Mouse (Mus musculus) intestine, embryonic 16.5 days (tissue): Measurements from ENCODE around the gene Tspan9. TPM values are rescaled to one million over a fixed set of nuclear protein-coding genes. Genes with fewer than 3 reads are reported as not detected.
A peak's percentile ranks its signal among the peaks of the same experiment; 100 is the strongest.

Source experiments
- ATAC-seq: fragments of 200-750 bp; cut with Nextera tagmentation; 2 replicates; pipeline ENCODE4 v1.8.0; 2017; ENCODE audit warnings: moderate TSS enrichment, moderate library complexity
- H3K27ac ChIP-seq: fragments of 300-500 bp; sonication (generic); 2 replicates; pipeline ENCODE4 v1.5.1; 2014; ENCODE audit warnings: mild to moderate bottlenecking, low read length
- H3K27me3 ChIP-seq: fragments of 300-500 bp; sonication (generic); replicated peaks from 2 replicates; pipeline ENCODE4 v1.6.1; 2014; ENCODE audit warnings: low read length, control low read depth, mixed read lengths; ENCODE audit not compliant: control insufficient read depth, insufficient read depth
- H3K36me3 ChIP-seq: fragments of 300-500 bp; sonication (generic); 2 replicates; pipeline ENCODE4 v1.6.1; 2014; ENCODE audit warnings: low read length, control low read depth; ENCODE audit not compliant: control insufficient read depth, insufficient read depth
- H3K4me1 ChIP-seq: fragments of 300-500 bp; sonication (generic); 2 replicates; pipeline ENCODE4 v1.6.1; 2014; ENCODE audit warnings: low read length, control low read depth, mixed read lengths; ENCODE audit not compliant: control insufficient read depth, insufficient read depth
- H3K4me2 ChIP-seq: fragments of 300-500 bp; sonication (generic); 2 replicates; pipeline ENCODE4 v1.6.1; 2014; ENCODE audit warnings: low read depth, low read length, control low read depth
- H3K4me3 ChIP-seq: fragments of 300-500 bp; sonication (generic); 2 replicates; pipeline ENCODE4 v1.5.1; 2014; ENCODE audit warnings: mild to moderate bottlenecking, low read length
- H3K9ac ChIP-seq: fragments of 300-500 bp; sonication (generic); 2 replicates; pipeline ENCODE4 v1.6.1; 2014; ENCODE audit warnings: low read depth, low read length
- H3K9me3 ChIP-seq: fragments of 300-500 bp; sonication (generic); 2 replicates; pipeline ENCODE4 v1.6.1; 2016; ENCODE audit warnings: low read length, control low read depth; ENCODE audit not compliant: control insufficient read depth
- WGBS: fragments of 180-500 bp; shearing (Covaris S2); extraction: QIAGEN DNeasy Blood & Tissue Kit; methylation state at CpG from one replicate; pipeline ENCODE4 v1.1.7; 2014; 5-methylcytosine and 5-hydroxymethylcytosine counted together
- polyA plus RNA-seq: library from polyadenylated mRNA; unstranded; fragments of >200 nt; fragmentation: Nextera tagmentation; extraction: Ambion mirVana; gene quantifications from 2 replicates; pipeline ENCODE4 v1.2.1, GENCODE M21; 2015

The Tspan9 gene
- polyA plus RNA-seq, 1 experiment from 2014 or later = 94.1 TPM

- H3K4me1 ChIP-seq = peaks cover 12% of the 10 kb centered on the region
- no peak overlapping the region for H3K9ac ChIP-seq
- ATAC-seq = no peak
- no peak overlapping the region for H3K27ac ChIP-seq
- H3K9me3 ChIP-seq = no peaks in the 10 kb centered on the region
- H3K36me3 ChIP-seq = no peaks in the 10 kb centered on the region
- 78% methylated on average over 13 of the region's 13 CpGs for WGBS
- H3K27me3 ChIP-seq = no peaks in the 10 kb centered on the region
- H3K4me2 ChIP-seq = no peak overlapping the region
- H3K4me3 ChIP-seq = no peak overlapping the region
Measured at GRCm38 (mm10) chr6:128025581-128025980, 117.8 kb downstream of the Tspan9 start.

- H3K4me3 ChIP-seq = no peak overlapping the region
- H3K9me3 ChIP-seq = no peaks in the 10 kb centered on the region
- 54% methylated on average over 6 of the region's 6 CpGs for WGBS
- H3K4me1 ChIP-seq = peaks cover 17% of the 10 kb centered on the region
- H3K4me2 ChIP-seq = no peak overlapping the region
- peak overlapping the region; percentile 69 for H3K27ac ChIP-seq
- H3K27me3 ChIP-seq = no peaks in the 10 kb centered on the region
- ATAC-seq = no peak
- no peak overlapping the region for H3K9ac ChIP-seq
- no peaks in the 10 kb centered on the region for H3K36me3 ChIP-seq
Measured at GRCm38 (mm10) chr6:128022207-128022606, 121.2 kb downstream of the Tspan9 start.

GRCm38 (mm10) chr6:128021931-128022202 is 121.5 kb downstream of the Tspan9 start:
- WGBS = 59% methylated on average over 5 of the region's 5 CpGs
- Histone ChIP-seq H3K4me3 (no peak overlapping the region), H3K4me2 (no peak overlapping the region), H3K27me3 (no peaks in the 10 kb centered on the region), H3K4me1 (peaks cover 17% of the 10 kb centered on the region), H3K9ac (no peak overlapping the region), H3K27ac (peak overlapping the region; percentile 69), H3K9me3 (no peaks in the 10 kb centered on the region), H3K36me3 (no peaks in the 10 kb centered on the region)
- 0 out of 2 replicates have a peak, but pooled peaks have one; percentile 21 for ATAC-seq

- peak; percentile 55 for ATAC-seq
- H3K4me3 ChIP-seq = no peak overlapping the region
- H3K36me3 ChIP-seq = no peaks in the 10 kb centered on the region
- no peaks in the 10 kb centered on the region for H3K9me3 ChIP-seq
- H3K27me3 ChIP-seq = no peaks in the 10 kb centered on the region
- peaks cover 17% of the 10 kb centered on the region for H3K4me1 ChIP-seq
- peak overlapping the region; percentile 69 for H3K27ac ChIP-seq
- 30% methylated on average over 9 of the region's 10 CpGs for WGBS
- peak overlapping the region; percentile 23; the same call in 1 of the 2 replicates for H3K9ac ChIP-seq
- H3K4me2 ChIP-seq = no peak overlapping the region
Measured at GRCm38 (mm10) chr6:128021106-128021930, 122.1 kb downstream of the Tspan9 start.

GRCm38 (mm10) chr6:128020521-128021057 is 122.8 kb downstream of the Tspan9 start:
- H3K9ac ChIP-seq = no peak overlapping the region
- no peaks in the 10 kb centered on the region for H3K9me3 ChIP-seq
- ATAC-seq = peak; percentile 23
- H3K4me2 ChIP-seq = no peak overlapping the region
- WGBS = 47% methylated on average over 8 of the region's 8 CpGs
- H3K27me3 ChIP-seq = no peaks in the 10 kb centered on the region
- H3K4me1 ChIP-seq = peaks cover 17% of the 10 kb centered on the region
- peak overlapping the region; percentile 67 for H3K27ac ChIP-seq
- H3K36me3 ChIP-seq = no peaks in the 10 kb centered on the region
- no peak overlapping the region for H3K4me3 ChIP-seq

GRCm38 (mm10) chr6:128020053-128020452 is 123.3 kb downstream of the Tspan9 start:
- Histone ChIP-seq H3K9me3 (no peaks in the 10 kb centered on the region), H3K27ac (no peak overlapping the region), H3K4me3 (no peak overlapping the region), H3K36me3 (no peaks in the 10 kb centered on the region), H3K4me1 (peaks cover 17% of the 10 kb centered on the region), H3K9ac (no peak overlapping the region), H3K27me3 (no peaks in the 10 kb centered on the region), H3K4me2 (no peak overlapping the region)
- 59% methylated on average over 4 of the region's 4 CpGs for WGBS
- ATAC-seq = no peak

GRCm38 (mm10) chr6:128019119-128019518 is 124.3 kb downstream of the Tspan9 start:
- Histone ChIP-seq H3K4me3 (no peak overlapping the region), H3K9me3 (no peaks in the 10 kb centered on the region), H3K36me3 (no peaks in the 10 kb centered on the region), H3K4me2 (no peak overlapping the region), H3K4me1 (peaks cover 17% of the 10 kb centered on the region), H3K27ac (no peak overlapping the region), H3K27me3 (no peaks in the 10 kb centered on the region), H3K9ac (no peak overlapping the region)
- peak; percentile 54; the same call in 1 of the 2 replicates for ATAC-seq
- WGBS = 75% methylated on average over 7 of the region's 7 CpGs

- ATAC-seq = no peak
- H3K9ac ChIP-seq = no peak overlapping the region
- H3K4me3 ChIP-seq = no peak overlapping the region
- no peaks in the 10 kb centered on the region for H3K9me3 ChIP-seq
- H3K4me1 ChIP-seq = peaks cover 16% of the 10 kb centered on the region
- H3K27me3 ChIP-seq = no peaks in the 10 kb centered on the region
- WGBS = 84% methylated on average over 7 of the region's 7 CpGs
- no peak overlapping the region for H3K4me2 ChIP-seq
- H3K36me3 ChIP-seq = no peaks in the 10 kb centered on the region
- no peak overlapping the region for H3K27ac ChIP-seq
Measured at GRCm38 (mm10) chr6:128015304-128015703, 128.1 kb downstream of the Tspan9 start.

GRCm38 (mm10) chr6:128011781-128012180 is 131.6 kb downstream of the Tspan9 start:
- Histone ChIP-seq H3K36me3 (no peaks in the 10 kb centered on the region), H3K4me3 (no peak overlapping the region), H3K4me2 (no peak overlapping the region), H3K27ac (peak overlapping the region; percentile 50), H3K9me3 (no peaks in the 10 kb centered on the region), H3K4me1 (peaks cover 31% of the 10 kb centered on the region), H3K27me3 (no peaks in the 10 kb centered on the region), H3K9ac (no peak overlapping the region)
- WGBS = 68% methylated on average over 17 of the region's 17 CpGs
- ATAC-seq = no peak
